Mouse (Mus musculus): ENCODE measurements at regions not wholly inside any gene's neighbourhood (a gene's known extent, or its start where the extent isn't known, plus 50 kb on each side); places are given as distances from the start of the nearest gene placed in this dataset.

- DNase-seq (ENCODE audit: low spot score in 2 of 2), result peak in 1 of 2 experiments; percentile 47
Measured at GRCm38 (mm10) chr12:93549900-93550299, 1700.9 kb upstream of the Sel1l start.

DNA sequence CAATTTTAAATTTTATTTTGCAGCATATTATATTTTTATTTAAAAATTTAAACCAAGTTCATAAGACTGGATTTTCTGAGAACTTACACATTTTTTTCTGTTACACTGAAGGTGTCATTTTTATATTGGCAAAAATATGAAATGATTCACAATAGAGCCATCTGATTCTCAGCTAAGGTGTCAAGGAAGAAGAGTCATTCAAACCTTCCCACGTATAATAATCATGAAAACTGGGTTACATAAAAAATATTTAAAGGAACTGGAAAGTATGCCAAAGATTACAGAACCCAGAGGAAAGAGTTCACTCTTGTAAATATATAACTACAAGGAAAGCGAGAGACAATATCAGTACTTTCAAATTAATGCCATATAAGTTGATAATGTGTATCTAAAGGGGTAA, 1674.5 kb upstream of the Sel1l start:
- DNase-seq (ENCODE audit: low spot score in 2 of 2), result no peak

DNA sequence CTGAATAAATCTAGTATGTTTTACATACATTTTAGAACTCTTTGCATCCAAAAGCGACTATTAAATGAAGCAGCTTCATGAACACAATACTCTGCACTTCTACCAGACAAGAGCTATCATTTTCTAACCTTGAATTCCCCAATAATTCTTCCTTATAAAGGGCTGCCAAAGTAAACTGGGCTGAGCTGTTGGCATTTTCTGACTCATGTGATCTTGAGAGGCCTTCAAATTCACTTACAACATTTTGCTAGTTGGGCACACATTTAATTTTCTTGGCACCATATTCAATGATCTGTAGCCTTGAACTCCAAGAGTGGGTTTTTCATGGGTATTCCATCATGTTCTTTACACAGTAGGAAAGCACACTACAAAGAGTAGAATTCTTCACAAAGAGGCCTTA, 1637.4 kb upstream of the Sel1l start:
- DNase-seq (ENCODE audit: low spot score in 2 of 2), result no peak

GRCm38 (mm10) chr12:93462106-93462505, 1613.1 kb upstream of the Sel1l start:
- DNase-seq (ENCODE audit: low spot score in 2 of 2), result no peak

GRCm38 (mm10) chr12:93449436-93449835, 1600.5 kb upstream of the Sel1l start:
- DNase-seq (ENCODE audit: low spot score in 2 of 2), result peak in 1 of 2 experiments; percentile 29

DNA sequence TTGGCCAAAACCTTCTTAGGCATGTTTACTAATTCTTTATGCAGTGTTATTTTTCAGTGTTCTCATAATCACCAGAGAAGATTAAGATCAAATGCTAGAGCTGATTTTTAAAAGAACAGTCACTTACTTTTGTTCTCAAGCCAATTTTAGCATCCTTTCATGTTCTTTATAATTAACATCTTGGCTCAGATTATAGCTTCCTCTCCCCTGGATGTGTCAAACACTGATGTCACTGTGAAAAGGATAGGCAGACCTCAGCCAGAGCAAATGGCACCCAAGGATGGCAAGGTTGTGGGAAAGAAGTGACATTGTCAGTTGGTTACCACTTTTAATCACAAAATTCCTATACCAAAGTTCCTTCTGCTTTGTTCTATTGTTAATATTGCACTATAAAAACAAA, 1580.3 kb upstream of the Sel1l start:
- DNase-seq (ENCODE audit: low spot score in 2 of 2), result no peak

DNA sequence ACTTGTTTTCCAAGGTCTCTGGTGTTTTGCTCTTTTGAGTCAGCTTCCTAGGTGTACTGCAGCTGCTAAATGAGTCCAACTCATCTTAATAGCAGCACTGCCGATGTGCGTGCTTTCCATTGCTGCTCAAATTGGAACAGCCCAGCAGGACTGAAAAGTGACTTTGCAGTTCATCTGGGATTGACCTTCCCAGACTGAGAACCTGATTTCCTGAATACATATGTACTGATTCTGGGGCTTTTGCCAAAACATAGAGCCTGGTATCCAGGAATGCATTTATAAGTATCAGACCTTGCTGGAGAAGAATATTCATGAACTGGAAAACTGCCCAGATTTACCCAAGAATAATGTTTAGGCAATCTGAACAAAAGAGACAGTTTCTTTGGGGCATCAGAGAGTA, 1579.0 kb upstream of the Sel1l start:
- no peak for DNase-seq (ENCODE audit: low spot score in 2 of 2)

DNA sequence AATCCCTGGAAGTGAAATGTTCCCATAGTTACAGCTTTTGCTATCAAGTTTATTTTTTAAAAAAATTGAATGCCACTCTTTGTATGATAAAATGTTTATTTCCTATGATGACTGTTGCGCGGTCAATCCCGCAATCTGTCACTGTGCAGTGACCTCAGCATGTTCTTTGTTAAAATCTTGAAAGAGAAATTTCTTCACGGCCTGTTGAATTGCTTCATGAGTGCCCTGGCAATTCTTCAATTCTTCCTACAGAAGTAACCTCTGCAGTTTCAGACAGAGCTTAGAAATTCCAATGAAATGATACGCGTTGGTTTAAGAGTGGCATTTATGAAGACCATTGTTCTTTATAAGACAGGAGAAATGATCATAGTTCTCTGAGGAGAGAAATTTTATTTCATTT, 1567.4 kb upstream of the Sel1l start:
- no peak for DNase-seq (ENCODE audit: low spot score in 2 of 2)

DNA sequence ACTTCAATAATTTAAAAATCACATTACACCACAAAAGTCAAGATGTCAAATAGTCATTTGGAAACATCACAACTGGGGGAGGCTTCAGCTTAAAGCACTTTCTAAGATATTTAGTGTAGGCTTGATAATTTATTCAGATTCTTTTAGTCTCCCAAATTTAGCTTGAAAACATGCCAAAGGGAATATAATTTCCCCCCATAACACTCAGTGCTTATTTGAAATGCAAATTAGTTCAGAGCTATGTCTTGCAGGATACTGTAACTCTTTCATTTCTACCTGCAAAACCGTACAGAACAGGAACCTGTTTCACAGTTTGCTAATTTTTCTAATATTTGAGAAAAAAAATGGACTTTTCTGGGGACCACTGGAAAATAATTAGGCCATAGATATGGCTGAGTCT, 1566.8 kb upstream of the Sel1l start:
- DNase-seq (ENCODE audit: low spot score in 2 of 2), result peak in 1 of 2 experiments; percentile 0

- DNase-seq (ENCODE audit: low spot score in 2 of 2), result no peak
Measured at GRCm38 (mm10) chr12:93385578-93385977, 1536.6 kb upstream of the Sel1l start.

GRCm38 (mm10) chr12:93342933-93343332, 1494.0 kb upstream of the Sel1l start:
- DNase-seq (ENCODE audit: low spot score in 2 of 2), result no peak

GRCm38 (mm10) chr12:93342525-93342924, 1493.6 kb upstream of the Sel1l start:
- no peak for DNase-seq (ENCODE audit: low spot score in 2 of 2)

DNA sequence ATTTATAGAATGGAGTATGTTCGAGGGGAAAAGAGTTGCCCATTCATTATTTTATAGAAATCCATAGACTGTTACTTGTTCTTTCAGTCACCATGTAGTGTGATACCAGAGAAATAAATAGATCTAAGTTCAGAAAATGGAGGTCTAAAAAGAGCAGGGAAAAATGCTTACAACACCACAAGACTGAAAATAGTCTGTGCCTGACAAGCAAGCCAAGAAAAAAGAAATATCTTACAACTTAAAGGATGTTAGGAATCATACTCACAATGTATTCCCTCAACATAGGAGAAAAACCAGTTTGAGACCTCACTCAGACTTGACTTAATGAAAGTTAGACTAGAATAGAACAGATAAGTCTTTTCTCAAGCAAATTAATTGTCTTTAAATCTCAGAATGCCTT, 1486.6 kb upstream of the Sel1l start:
- DNase-seq (ENCODE audit: low spot score in 2 of 2), result no peak

DNA sequence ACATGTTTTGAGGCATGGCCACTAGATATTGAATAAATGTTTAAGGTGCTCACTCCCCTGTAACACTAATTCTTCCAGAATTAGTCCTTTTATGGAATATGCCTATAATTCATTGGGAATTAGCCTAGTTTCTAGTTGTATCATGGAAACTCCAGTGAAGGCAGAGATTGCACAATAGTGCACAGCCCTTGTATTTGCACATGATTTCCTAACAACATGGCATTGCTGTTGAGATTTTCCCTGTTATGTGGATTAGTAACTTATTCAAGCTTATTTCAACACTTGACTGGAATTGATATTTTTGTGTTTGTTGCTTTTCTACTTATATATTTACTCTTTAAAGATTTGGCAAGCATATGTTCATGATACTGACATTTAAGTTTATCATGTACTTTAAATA, 1463.3 kb upstream of the Sel1l start:
- no peak for DNase-seq (ENCODE audit: low spot score in 2 of 2)

DNA sequence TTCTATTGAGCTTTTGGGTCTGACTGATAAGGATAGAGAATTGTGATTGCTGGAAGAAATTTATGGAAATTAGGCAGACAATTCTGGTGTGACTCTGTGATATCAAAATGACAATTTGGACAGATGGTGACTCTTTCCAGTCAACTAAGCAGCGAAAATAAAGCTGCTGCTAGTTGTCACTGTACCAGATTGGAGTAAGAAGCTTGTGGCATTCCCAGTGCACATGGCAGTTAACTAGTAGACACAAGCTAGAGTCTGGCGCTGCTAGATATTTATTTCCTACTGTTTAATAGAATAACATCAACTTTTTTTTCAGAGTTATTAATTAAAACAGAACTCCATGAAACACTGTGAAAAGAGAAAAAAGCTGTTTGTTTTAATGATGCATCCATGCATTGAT, 1432.9 kb upstream of the Sel1l start:
- DNase-seq (ENCODE audit: low spot score in 2 of 2), result peak; percentile 8 to 89

- DNase-seq (ENCODE audit: low spot score in 2 of 2), result no peak
Measured at GRCm38 (mm10) chr12:93273652-93274051, 1424.7 kb upstream of the Sel1l start.

DNA sequence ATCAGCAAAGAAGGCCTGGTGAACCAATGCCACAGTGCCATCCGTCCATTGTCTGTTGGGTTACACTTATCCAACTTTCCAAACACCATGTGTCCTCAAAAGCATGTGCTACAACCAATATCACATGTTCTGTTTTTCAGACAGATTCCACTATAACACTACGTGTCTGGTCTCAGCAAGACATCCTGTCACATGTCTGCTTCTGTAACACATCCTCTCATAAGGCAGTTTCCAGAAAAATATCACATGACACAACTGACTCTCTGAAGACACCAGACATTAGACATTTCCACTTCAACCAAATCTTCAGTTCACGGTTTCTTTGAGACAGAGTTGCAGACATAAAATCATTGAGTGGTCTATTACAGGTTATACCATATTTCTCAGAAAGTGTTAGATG, 1381.3 kb upstream of the Sel1l start:
- no peak for DNase-seq (ENCODE audit: low spot score in 2 of 2)

DNA sequence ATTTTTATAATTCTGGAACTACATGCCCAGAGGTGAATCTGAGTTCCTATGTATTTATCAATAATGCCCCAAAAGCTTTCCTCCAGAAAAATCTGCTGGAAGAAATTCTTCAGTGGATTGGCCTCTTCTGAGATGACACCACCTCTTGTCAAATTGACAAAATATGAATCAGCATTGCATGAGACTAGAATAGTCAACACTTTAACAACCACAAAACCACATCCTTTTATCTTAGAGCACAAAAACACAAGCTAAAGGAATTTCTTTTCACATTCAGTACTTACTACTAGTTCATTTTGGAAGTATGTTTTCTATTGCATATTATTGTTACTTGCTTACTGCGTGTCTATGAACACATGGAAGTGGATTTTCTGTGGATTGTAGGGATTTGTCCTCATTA, 1377.9 kb upstream of the Sel1l start:
- DNase-seq (ENCODE audit: low spot score in 2 of 2), result no peak

GRCm38 (mm10) chr12:93221179-93221922, 1372.4 kb upstream of the Sel1l start:
- DNase-seq (ENCODE audit: low spot score in 2 of 2), result peak in 1 of 2 experiments; percentile 6

DNA sequence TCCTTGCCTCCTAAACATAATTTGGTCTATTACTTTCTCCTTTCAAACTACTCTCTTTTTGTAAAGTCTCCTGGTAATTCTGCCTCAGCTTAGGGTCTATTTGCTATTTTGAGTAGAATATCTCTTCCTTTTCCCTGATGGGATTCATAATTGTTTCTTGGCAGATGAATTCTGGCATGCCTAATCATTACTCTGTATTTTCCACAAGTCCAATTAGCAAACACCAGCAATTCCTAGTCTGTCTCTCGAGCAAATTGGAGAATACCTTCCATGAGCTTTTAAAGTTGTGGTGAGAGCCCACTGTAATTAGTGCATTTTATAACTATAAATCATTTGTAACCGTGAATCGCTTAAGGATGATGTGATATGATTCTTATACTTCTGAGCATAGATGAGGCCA, 1358.6 kb upstream of the Sel1l start:
- DNase-seq (ENCODE audit: low spot score in 2 of 2), result peak in 1 of 2 experiments; percentile 6

DNA sequence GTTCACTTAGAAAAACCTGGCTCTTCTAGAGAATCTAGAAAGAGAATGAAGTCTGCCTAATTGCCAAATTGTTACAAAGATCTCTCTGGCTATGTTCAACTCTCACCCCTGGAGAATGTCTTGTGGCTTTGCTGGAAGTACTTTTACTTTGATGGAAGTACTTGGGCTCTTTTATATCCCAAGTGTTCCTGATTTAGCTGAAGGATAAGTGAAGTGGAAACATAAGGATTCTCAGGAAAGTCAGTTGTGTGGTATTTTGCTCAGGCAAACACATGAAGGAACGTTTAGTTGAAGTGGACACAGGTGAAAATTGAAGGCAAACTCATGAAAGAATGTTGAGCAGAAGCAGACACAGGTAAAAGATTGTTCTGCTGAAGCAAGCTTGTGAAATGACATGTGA, 1340.0 kb upstream of the Sel1l start:
- no peak for DNase-seq (ENCODE audit: low spot score in 2 of 2)

- DNase-seq (ENCODE audit: low spot score in 2 of 2), result no peak
Measured at GRCm38 (mm10) chr12:93173744-93174143, 1324.8 kb upstream of the Sel1l start.

DNA sequence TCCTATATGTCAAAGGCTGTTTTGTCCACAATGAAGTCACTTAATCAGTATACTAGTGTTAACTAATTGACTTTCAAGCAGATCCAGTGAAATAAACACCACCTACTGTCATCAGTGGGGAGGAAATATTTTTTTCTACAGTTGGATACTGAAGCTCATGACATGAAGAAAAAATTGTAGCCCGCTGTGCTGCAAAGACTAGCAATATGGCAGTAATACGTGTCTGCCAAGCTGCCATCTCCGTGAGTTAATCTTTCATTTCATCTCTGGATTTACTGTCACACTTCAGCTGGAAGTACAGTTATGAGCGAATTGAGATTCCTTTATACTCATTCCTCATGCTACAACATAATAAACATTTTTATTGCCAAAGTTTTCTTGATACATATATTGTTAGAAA, 1311.3 kb upstream of the Sel1l start:
- DNase-seq (ENCODE audit: low spot score in 2 of 2), result no peak
